Mouse (Mus musculus): ENCODE data around the gene Nt5c3. TPM values are rescaled to one million over a fixed set of nuclear protein-coding genes. Genes with fewer than 3 reads are reported as not detected.

The Nt5c3 gene
- polyA plus RNA-seq, 1 experiment = 126 TPM

- TF ChIP-seq GATA1 (IDR thresholded peaks at IDR 0.05; ENCODE audit: low read length) = no peak
Observed at GRCm38 (mm10) chr6:56908912-56909311, 14.8 kb downstream of the Nt5c3 start.

GRCm38 (mm10) chr6:56908397-56908796, 15.3 kb downstream of the Nt5c3 start:
- no peak for TF ChIP-seq GATA1 (IDR thresholded peaks at IDR 0.05; ENCODE audit: low read length)

GRCm38 (mm10) chr6:56907973-56908372, 15.8 kb downstream of the Nt5c3 start:
- TF ChIP-seq GATA1 (IDR thresholded peaks at IDR 0.05; ENCODE audit: low read length) = no peak

GRCm38 (mm10) chr6:56906121-56906846, 17.4 kb downstream of the Nt5c3 start:
- no peak for TF ChIP-seq GATA1 (IDR thresholded peaks at IDR 0.05; ENCODE audit: low read length)

GRCm38 (mm10) chr6:56905486-56905885, 18.2 kb downstream of the Nt5c3 start:
- TF ChIP-seq GATA1 (IDR thresholded peaks at IDR 0.05; ENCODE audit: low read length) = no peak

- no peak for TF ChIP-seq GATA1 (IDR thresholded peaks at IDR 0.05; ENCODE audit: low read length)
Observed at GRCm38 (mm10) chr6:56904982-56905381, 18.8 kb downstream of the Nt5c3 start.

GRCm38 (mm10) chr6:56904330-56904729, 19.4 kb downstream of the Nt5c3 start:
- no peak for TF ChIP-seq GATA1 (IDR thresholded peaks at IDR 0.05; ENCODE audit: low read length)

- no peak for TF ChIP-seq GATA1 (IDR thresholded peaks at IDR 0.05; ENCODE audit: low read length)
Observed at GRCm38 (mm10) chr6:56903831-56904230, 19.9 kb downstream of the Nt5c3 start.

- peak; percentile 50 for TF ChIP-seq GATA1 (IDR thresholded peaks at IDR 0.05; ENCODE audit: low read length)
Observed at GRCm38 (mm10) chr6:56902606-56903520, 20.9 kb downstream of the Nt5c3 start.

GRCm38 (mm10) chr6:56901824-56902386, 21.8 kb downstream of the Nt5c3 start:
- TF ChIP-seq GATA1 (IDR thresholded peaks at IDR 0.05; ENCODE audit: low read length) = no peak

- TF ChIP-seq GATA1 (IDR thresholded peaks at IDR 0.05; ENCODE audit: low read length) = no peak
Observed at GRCm38 (mm10) chr6:56901336-56901735, 22.4 kb downstream of the Nt5c3 start.

- TF ChIP-seq GATA1 (IDR thresholded peaks at IDR 0.05; ENCODE audit: low read length) = no peak
Observed at GRCm38 (mm10) chr6:56899601-56900000, 24.1 kb downstream of the Nt5c3 start.

GRCm38 (mm10) chr6:56890762-56891161, 33.0 kb downstream of the Nt5c3 start:
- no peak for TF ChIP-seq GATA1 (IDR thresholded peaks at IDR 0.05; ENCODE audit: low read length)

- no peak for TF ChIP-seq GATA1 (IDR thresholded peaks at IDR 0.05; ENCODE audit: low read length)
Observed at GRCm38 (mm10) chr6:56888561-56888960, 35.2 kb downstream of the Nt5c3 start.

- TF ChIP-seq GATA1 (IDR thresholded peaks at IDR 0.05; ENCODE audit: low read length) = peak; percentile 48
Observed at GRCm38 (mm10) chr6:56879352-56879955, 44.3 kb downstream of the Nt5c3 start.

GRCm38 (mm10) chr6:56877985-56878384, 45.7 kb downstream of the Nt5c3 start:
- no peak for TF ChIP-seq GATA1 (IDR thresholded peaks at IDR 0.05; ENCODE audit: low read length)
